Mouse (Mus musculus): ENCODE data around the gene Cox11. TPM values are rescaled to one million over a fixed set of nuclear protein-coding genes. Genes with fewer than 3 reads are reported as not detected.

The Cox11 gene
- polyA plus RNA-seq, 1 experiment, result 6.9 TPM

DNA sequence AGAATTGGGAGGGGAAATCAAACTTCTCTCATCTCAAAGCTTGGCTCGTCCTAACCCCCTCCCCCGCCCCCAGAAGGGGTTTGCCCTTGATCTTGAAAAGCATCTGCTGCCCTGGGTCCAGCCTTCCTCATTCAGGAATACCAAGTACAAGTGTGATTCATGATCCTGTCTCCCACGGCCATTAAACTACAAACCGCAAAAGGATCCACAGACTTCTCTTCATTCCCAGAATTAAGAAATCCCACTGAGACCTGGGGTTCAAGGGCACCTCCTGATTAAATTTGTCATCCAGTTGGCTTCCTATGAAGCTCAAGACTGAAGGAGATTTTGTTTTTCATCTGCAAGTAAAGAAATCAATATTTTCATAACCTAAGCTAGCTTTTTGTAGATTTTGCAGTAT is 56.2 kb downstream of the Cox11 start:
- no peak for DNase-seq
- WGBS, result 56% methylated on average over 4 of the region's 4 CpGs
- Histone ChIP-seq H3K4me3 (replicated peaks; ENCODE audit: extremely low read depth, low read depth, low read length) (no peak overlapping the region), H3K4me1 (ENCODE audit: control insufficient read depth, insufficient read depth, low read length) (0 out of 2 replicates have a peak, but pooled peaks cover 2% of the 10 kb centered on the region)
- TF ChIP-seq POLR2A (IDR thresholded peaks at IDR 0.05; ENCODE audit: borderline replicate concordance, extremely low read depth, low read depth, low read length) (no peak), CTCF (IDR thresholded peaks at IDR 0.05; ENCODE audit: insufficient read depth, low read length) (no peak)

Other genes starting within 250 kb of the Cox11 start
- gene Hlf, start 247.3 kb upstream of the Cox11 start, polyA plus RNA-seq (2012; rRNA removed), result 6.8 and 13.6 TPM in 2 replicates
- gene Stxbp4, start 89 bp upstream of the Cox11 start, polyA plus RNA-seq (2012; rRNA removed), result 2.4 and 3.4 TPM in 2 replicates
- gene Tom1l1, start 50.2 kb downstream of the Cox11 start, polyA plus RNA-seq (2012; rRNA removed), result 4.0 and 7.4 TPM in 2 replicates

All from lung, adult 2 months (tissue).